Comparison of ENCODE assay signal across 9 mouse cellular contexts in the genomic region with DNA sequence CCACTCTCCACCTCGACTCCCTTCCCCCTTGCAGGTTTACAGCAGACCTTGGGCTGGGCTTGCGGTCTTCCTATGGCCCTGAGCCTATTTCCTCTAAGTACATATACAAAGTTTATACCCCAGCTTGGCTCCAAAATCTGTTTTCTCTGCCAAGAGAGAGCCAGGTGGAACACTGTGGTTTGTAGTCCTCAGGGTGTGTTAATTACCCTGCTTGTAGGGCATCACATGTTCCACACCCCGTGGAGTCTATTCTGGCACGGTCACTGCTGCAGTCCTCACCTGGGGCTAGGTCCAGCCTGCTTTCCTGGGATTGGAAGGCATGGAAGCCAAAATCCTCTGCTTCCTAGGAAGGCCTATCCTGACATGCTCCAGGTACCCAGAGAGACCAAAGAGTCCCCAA. TPM values are rescaled to one million over a fixed set of nuclear protein-coding genes. Genes with fewer than 3 reads are reported as not detected.
DNase-seq lines count a peak whose midpoint lies in the region; ATAC-seq and TF ChIP-seq lines count a peak whose summit lies in the region.
"Had no signal": no experiment of that assay in that cellular context is flagged by ENCODE, and none has a peak within 500 bp of the region (broad histone marks: within the 10 kb centered on the region; RNA-seq: fewer than 3 reads in every experiment).

No protein-coding gene starts in this region.

- DNase-seq in adrenal gland, adult 2 months: peak; percentile 11
- no peak for DNase-seq in adrenal gland, adult 8-10 months
- no peak for DNase-seq in midbrain, postnatal 0 days (ENCODE audit: low spot score)
- DNase-seq: spleen, adult 18-20 months had no signal

- H3K27me3 ChIP-seq in intestine, embryonic 16.5 days (replicated peaks; ENCODE audit: control insufficient read depth, insufficient read depth, low read length): no peaks in the 10 kb centered on the region
- H3K27me3 ChIP-seq in intestine, embryonic 15.5 days (replicated peaks): no peaks in the 10 kb centered on the region
- no peaks in the 10 kb centered on the region for H3K27me3 ChIP-seq in midbrain, embryonic 15.5 days (replicated peaks)
- H3K27me3 ChIP-seq in midbrain, postnatal 0 days (ENCODE audit: insufficient read depth, low read length): no peaks in the 10 kb centered on the region
- no peaks in the 10 kb centered on the region for H3K27me3 ChIP-seq in small intestine, adult 2 months (ENCODE audit: control insufficient read depth, insufficient read depth, low read length)

- no peak overlapping the region for H3K27ac ChIP-seq in intestine, embryonic 16.5 days (ENCODE audit: low read length)
- no peak overlapping the region for H3K27ac ChIP-seq in intestine, embryonic 15.5 days
- H3K27ac ChIP-seq in midbrain, embryonic 15.5 days: no peak overlapping the region
- H3K27ac ChIP-seq in midbrain, postnatal 0 days (ENCODE audit: low read depth, low read length): no peak overlapping the region
- peak overlapping the region; percentile 62 for H3K27ac ChIP-seq in small intestine, adult 2 months (ENCODE audit: insufficient read depth, low read depth, low read length)

- 86% methylated on average over 4 of the region's 4 CpGs for WGBS in intestine, embryonic 16.5 days
- WGBS in intestine, embryonic 15.5 days: 87% methylated on average over 4 of the region's 4 CpGs
- 92% methylated on average over 4 of the region's 4 CpGs for WGBS in midbrain, embryonic 15.5 days
- 85% methylated on average over 4 of the region's 4 CpGs for WGBS in midbrain, postnatal 0 days
- 23% methylated on average over 4 of the region's 4 CpGs for WGBS in small intestine, adult 2 months

- peaks cover 48% of the 10 kb centered on the region for H3K4me1 ChIP-seq in intestine, embryonic 16.5 days (ENCODE audit: control insufficient read depth, insufficient read depth, low read length)
- H3K4me1 ChIP-seq in intestine, embryonic 15.5 days (replicated peaks): peaks cover 41% of the 10 kb centered on the region
- peaks cover 52% of the 10 kb centered on the region for H3K4me1 ChIP-seq in midbrain, embryonic 15.5 days
- H3K4me1 ChIP-seq in midbrain, postnatal 0 days (ENCODE audit: insufficient read depth, low read length): peaks cover 26% of the 10 kb centered on the region
- H3K4me1 ChIP-seq in small intestine, adult 2 months (ENCODE audit: control insufficient read depth, insufficient read depth, insufficient read length, low read length): peaks cover 46% of the 10 kb centered on the region

- ATAC-seq in intestine, embryonic 16.5 days: no peak
- no peak for ATAC-seq in intestine, embryonic 15.5 days
- no peak for ATAC-seq in midbrain, embryonic 15.5 days (replicated peaks)
- no peak for ATAC-seq in midbrain, postnatal 0 days (ENCODE audit: low FRiP score)
- no peak for ATAC-seq in activated CD4-positive, CD25-positive, alpha-beta regulatory T cell, adult 4 months

- H3K9me3 ChIP-seq in intestine, embryonic 16.5 days (ENCODE audit: control insufficient read depth, low read length): no peaks in the 10 kb centered on the region
- H3K9me3 ChIP-seq in intestine, embryonic 15.5 days: no peaks in the 10 kb centered on the region
- H3K9me3 ChIP-seq in midbrain, embryonic 15.5 days: no peaks in the 10 kb centered on the region
- H3K9me3 ChIP-seq in midbrain, postnatal 0 days (ENCODE audit: low read length): no peaks in the 10 kb centered on the region

- TF ChIP-seq POLR2A in small intestine, adult 2 months (IDR thresholded peaks at IDR 0.05; ENCODE audit: low read depth, low read length): no peak

- TF ChIP-seq CTCF in midbrain, postnatal 0 days (IDR thresholded peaks at IDR 0.05): no peak
- TF ChIP-seq CTCF in small intestine, adult 2 months (IDR thresholded peaks at IDR 0.05; ENCODE audit: extremely low read depth, insufficient read length, insufficient replicate concordance, low read depth, low read length): no peak

- peaks cover under 1% of the 10 kb centered on the region; the same call in 1 of the 2 replicates for H3K36me3 ChIP-seq in intestine, embryonic 16.5 days (ENCODE audit: control insufficient read depth, insufficient read depth, low read length)
- peaks cover 12% of the 10 kb centered on the region; the same call in 1 of the 2 replicates for H3K36me3 ChIP-seq in intestine, embryonic 15.5 days
- peaks cover 7% of the 10 kb centered on the region; the same call in 1 of the 2 replicates for H3K36me3 ChIP-seq in midbrain, embryonic 15.5 days (replicated peaks)
- peaks cover 8% of the 10 kb centered on the region for H3K36me3 ChIP-seq in midbrain, postnatal 0 days (ENCODE audit: insufficient read depth, low read length)
- peaks cover 18% of the 10 kb centered on the region for H3K36me3 ChIP-seq in small intestine, adult 2 months (ENCODE audit: control insufficient read depth, insufficient read depth, low read length)

- 0 out of 2 replicates have a peak overlapping the region, but pooled peaks have one; percentile 21 for H3K9ac ChIP-seq in intestine, embryonic 16.5 days (ENCODE audit: low read depth, low read length)
- no peak overlapping the region for H3K9ac ChIP-seq in intestine, embryonic 15.5 days
- no peak overlapping the region for H3K9ac ChIP-seq in midbrain, embryonic 15.5 days
- no peak overlapping the region for H3K9ac ChIP-seq in midbrain, postnatal 0 days (replicated peaks; ENCODE audit: low read length, poor library complexity, severe bottlenecking)

- no peak overlapping the region for H3K4me3 ChIP-seq in intestine, embryonic 16.5 days (ENCODE audit: low read length)
- H3K4me3 ChIP-seq in intestine, embryonic 15.5 days (replicated peaks): no peak overlapping the region
- no peak overlapping the region for H3K4me3 ChIP-seq in midbrain, embryonic 15.5 days
- H3K4me3 ChIP-seq in midbrain, postnatal 0 days (ENCODE audit: low read depth, low read length): no peak overlapping the region
- H3K4me3 ChIP-seq in small intestine, adult 2 months (ENCODE audit: low read depth, low read length): peak overlapping the region; percentile 9; the same call in 1 of the 2 replicates

- H3K4me2 ChIP-seq in intestine, embryonic 16.5 days (ENCODE audit: low read depth, low read length): no peak overlapping the region
- H3K4me2 ChIP-seq in intestine, embryonic 15.5 days (replicated peaks): no peak overlapping the region
- 0 out of 2 replicates have a peak overlapping the region, but pooled peaks have one; percentile 88 for H3K4me2 ChIP-seq in midbrain, embryonic 15.5 days
- no peak overlapping the region for H3K4me2 ChIP-seq in midbrain, postnatal 0 days (ENCODE audit: low read depth, low read length, poor library complexity, severe bottlenecking)

RNA-seq across cellular contexts. Expression of gene Ltc4s, which starts 10.7 kb away (rescaled TPM):
- 10 to 100 TPM; 17.0 to 21.6 TPM for total RNA-seq in adrenal gland, adult 2 months (2021)
- 83.6 and 186 TPM in 2 replicates for polyA plus RNA-seq in adrenal gland, adult 2 months (2012; rRNA removed)
- total RNA-seq in adrenal gland, adult 8-10 months (2022): 10 to 100 TPM in 3 of 4 experiments, 1 to 10 TPM in 1; 8.3 to 28.7 (median 11.8) TPM
- 4.3 and 5.1 TPM in 2 replicates for polyA plus RNA-seq in intestine, embryonic 16.5 days (2015; fragmentation: Nextera tagmentation; extraction: Ambion mirVana)
- polyA plus RNA-seq in intestine, embryonic 15.5 days (2015; fragmentation: Nextera tagmentation; extraction: Ambion mirVana): 3.9 and 4.2 TPM in 2 replicates
- polyA plus RNA-seq in midbrain, embryonic 15.5 days (2015; fragmentation: Nextera tagmentation; extraction: Ambion mirVana): 1.9 and 2.3 TPM in 2 replicates
- total RNA-seq in midbrain, postnatal 0 days (2014; rRNA removed): 3.5 and 21.3 TPM in 2 replicates
- 5.3 and 6.0 TPM in 2 replicates for polyA plus RNA-seq in midbrain, postnatal 0 days (2015; fragmentation: Nextera tagmentation; extraction: Ambion mirVana)
- 44.3 and 51.3 TPM in 2 replicates for polyA plus RNA-seq in small intestine, adult 2 months (2012; rRNA removed)
- polyA plus RNA-seq in activated CD4-positive, CD25-positive, alpha-beta regulatory T cell, adult 4 months (2017; shearing (Covaris generic)): not detected

RNA-seq across cellular contexts. Expression of gene Mgat4b, which starts 17.0 kb away (rescaled TPM):
- total RNA-seq in adrenal gland, adult 2 months (2021): 100 to 1,000 TPM; 119 to 128 TPM
- 347 and 361 TPM in 2 replicates for polyA plus RNA-seq in adrenal gland, adult 2 months (2012; rRNA removed)
- 100 to 1,000 TPM; 130 to 232 (median 157) TPM for total RNA-seq in adrenal gland, adult 8-10 months (2022)
- polyA plus RNA-seq in intestine, embryonic 16.5 days (2015; fragmentation: Nextera tagmentation; extraction: Ambion mirVana): 7.6 and 8.2 TPM in 2 replicates
- 29.5 and 31.5 TPM in 2 replicates for polyA plus RNA-seq in intestine, embryonic 15.5 days (2015; fragmentation: Nextera tagmentation; extraction: Ambion mirVana)
- polyA plus RNA-seq in midbrain, embryonic 15.5 days (2015; fragmentation: Nextera tagmentation; extraction: Ambion mirVana): 54.6 and 57.9 TPM in 2 replicates
- 115 and 152 TPM in 2 replicates for total RNA-seq in midbrain, postnatal 0 days (2014; rRNA removed)
- 77.3 and 77.9 TPM in 2 replicates for polyA plus RNA-seq in midbrain, postnatal 0 days (2015; fragmentation: Nextera tagmentation; extraction: Ambion mirVana)
- 116 and 171 TPM in 2 replicates for polyA plus RNA-seq in small intestine, adult 2 months (2012; rRNA removed)
- polyA plus RNA-seq in activated CD4-positive, CD25-positive, alpha-beta regulatory T cell, adult 4 months (2017; shearing (Covaris generic)): 1 to 10 TPM; 1.0 to 1.2 TPM

RNA-seq across cellular contexts. Expression of gene Sqstm1, which starts 17.1 kb away (rescaled TPM):
- total RNA-seq in adrenal gland, adult 2 months (2021): 1,000 to 10,000 TPM in 1 of 2 experiments, 100 to 1,000 TPM in 1; 696 to 1,341 TPM
- polyA plus RNA-seq in adrenal gland, adult 2 months (2012; rRNA removed): 517 and 655 TPM in 2 replicates
- 1,000 to 10,000 TPM in 1 of 4 experiments, 100 to 1,000 TPM in 3; 798 to 1,098 (median 876) TPM for total RNA-seq in adrenal gland, adult 8-10 months (2022)
- polyA plus RNA-seq in intestine, embryonic 16.5 days (2015; fragmentation: Nextera tagmentation; extraction: Ambion mirVana): 193 and 196 TPM in 2 replicates
- polyA plus RNA-seq in intestine, embryonic 15.5 days (2015; fragmentation: Nextera tagmentation; extraction: Ambion mirVana): 189 and 205 TPM in 2 replicates
- 392 and 438 TPM in 2 replicates for polyA plus RNA-seq in midbrain, embryonic 15.5 days (2015; fragmentation: Nextera tagmentation; extraction: Ambion mirVana)
- total RNA-seq in midbrain, postnatal 0 days (2014; rRNA removed): 314 and 335 TPM in 2 replicates
- 455 and 484 TPM in 2 replicates for polyA plus RNA-seq in midbrain, postnatal 0 days (2015; fragmentation: Nextera tagmentation; extraction: Ambion mirVana)
- polyA plus RNA-seq in small intestine, adult 2 months (2012; rRNA removed): 89.1 and 171 TPM in 2 replicates
- 10 to 100 TPM; 51.8 to 58.9 TPM for polyA plus RNA-seq in activated CD4-positive, CD25-positive, alpha-beta regulatory T cell, adult 4 months (2017; shearing (Covaris generic))

RNA-seq across cellular contexts. Expression of gene Mrnip, which starts 53.5 kb away (rescaled TPM):
- total RNA-seq in adrenal gland, adult 2 months (2021): 10 to 100 TPM in 1 of 2 experiments, 1 to 10 TPM in 1; 4.9 to 11.5 TPM
- 6.6 and 8.7 TPM in 2 replicates for polyA plus RNA-seq in adrenal gland, adult 2 months (2012; rRNA removed)
- 10 to 100 TPM in 3 of 4 experiments, 1 to 10 TPM in 1; 9.1 to 17.0 (median 14.6) TPM for total RNA-seq in adrenal gland, adult 8-10 months (2022)
- polyA plus RNA-seq in intestine, embryonic 16.5 days (2015; fragmentation: Nextera tagmentation; extraction: Ambion mirVana): 10.3 and 12.4 TPM in 2 replicates
- 9.6 and 12.5 TPM in 2 replicates for polyA plus RNA-seq in intestine, embryonic 15.5 days (2015; fragmentation: Nextera tagmentation; extraction: Ambion mirVana)
- polyA plus RNA-seq in midbrain, embryonic 15.5 days (2015; fragmentation: Nextera tagmentation; extraction: Ambion mirVana): 38.1 and 39.3 TPM in 2 replicates
- total RNA-seq in midbrain, postnatal 0 days (2014; rRNA removed): 37.1 and 41.3 TPM in 2 replicates
- 37.9 and 40.7 TPM in 2 replicates for polyA plus RNA-seq in midbrain, postnatal 0 days (2015; fragmentation: Nextera tagmentation; extraction: Ambion mirVana)
- polyA plus RNA-seq in small intestine, adult 2 months (2012; rRNA removed): 0.95 and 3.8 TPM in 2 replicates
- polyA plus RNA-seq in activated CD4-positive, CD25-positive, alpha-beta regulatory T cell, adult 4 months (2017; shearing (Covaris generic)): 10 to 100 TPM; 11.2 to 12.6 TPM
